Mouse (Mus musculus) CH12.LX (cell line): Measurements from ENCODE around the gene Pate2.

ENCODE experiments used
- BHLHE40 ChIP-seq: IDR thresholded peaks from 2 replicates; pipeline ENCODE4 v1.6.1; 2011; ENCODE audit warnings: mild to moderate bottlenecking, low read depth, low read length, improper control_type of control experiment
- CHD1 ChIP-seq: IDR thresholded peaks from 2 replicates; pipeline ENCODE4 v1.6.1; 2012; ENCODE audit warnings: low read depth, low read length, improper control_type of control experiment, inconsistent platforms
- CTCF ChIP-seq, 2 experiments: IDR thresholded peaks in 1 of 2; conservative IDR thresholded peaks in 1 of 2; 2 replicates each; pipeline ENCODE4 v1.5.1; 2011 to 2012; ENCODE audit warnings: low read depth in 2 of 2, low read length in 2 of 2, improper control_type of control experiment in 1 of 2, inconsistent platforms in 1 of 2, mild to moderate bottlenecking in 1 of 2, moderate library complexity in 1 of 2
- E2F4 ChIP-seq: IDR thresholded peaks from 2 replicates; pipeline ENCODE4 v1.6.1; 2011; ENCODE audit warnings: low read depth, low read length, improper control_type of control experiment; ENCODE audit not compliant: insufficient replicate concordance
- ELF1 ChIP-seq: IDR thresholded peaks from 2 replicates; pipeline ENCODE4 v1.6.1; 2014; ENCODE audit warnings: low read depth, mild to moderate bottlenecking, inconsistent platforms, low read length, improper control_type of control experiment
- EP300 ChIP-seq: IDR thresholded peaks from 2 replicates; pipeline ENCODE4 v1.6.1; 2011; ENCODE audit warnings: low read length, improper control_type of control experiment
- MAX ChIP-seq: IDR thresholded peaks from 2 replicates; pipeline ENCODE4 v1.6.1; 2011; ENCODE audit warnings: low read length, improper control_type of control experiment
- MEF2A ChIP-seq: IDR thresholded peaks from 2 replicates; pipeline ENCODE4 v1.6.1; 2014; ENCODE audit warnings: low read depth, mild to moderate bottlenecking, inconsistent platforms, low read length, improper control_type of control experiment, borderline replicate concordance
- MXI1 ChIP-seq: IDR thresholded peaks from 2 replicates; pipeline ENCODE4 v1.6.1; 2011; ENCODE audit warnings: mild to moderate bottlenecking, low read depth, low read length, improper control_type of control experiment
- NRF1 ChIP-seq: IDR thresholded peaks from 2 replicates; pipeline ENCODE4 v1.6.1; 2014; ENCODE audit warnings: low read depth, mild to moderate bottlenecking, inconsistent platforms, low read length, improper control_type of control experiment, moderate library complexity
- PAX5 ChIP-seq: IDR thresholded peaks from 2 replicates; pipeline ENCODE4 v1.6.1; 2012; ENCODE audit warnings: low read length, inconsistent platforms, mixed read lengths
- POLR2A ChIP-seq: IDR thresholded peaks from 2 replicates; pipeline ENCODE4 v1.6.1; 2011; ENCODE audit warnings: low read depth, mild to moderate bottlenecking, improper control_type of control experiment, low read length
- ZC3H11A ChIP-seq: IDR thresholded peaks from 2 replicates; pipeline ENCODE4 v1.6.1; 2012; ENCODE audit warnings: low read depth, mild to moderate bottlenecking, inconsistent platforms, low read length, improper control_type of control experiment

GRCm38 (mm10) chr9:35556494-35557102 is 13.5 kb upstream of the Pate2 start:
- no peak for TF ChIP-seq BHLHE40
- no peak for TF ChIP-seq ELF1
- no peak for TF ChIP-seq CTCF (conservative IDR thresholded peaks at IDR 0.05 in 1 of 2, IDR thresholded peaks at IDR 0.05 in 1 of 2; ENCODE audit: low read depth in 2 of 2, low read length in 2 of 2)
- no peak for TF ChIP-seq MXI1
- TF ChIP-seq POLR2A, result no peak
- no peak for TF ChIP-seq MEF2A
- TF ChIP-seq MAX, result no peak
- no peak for TF ChIP-seq EP300
- TF ChIP-seq E2F4, result no peak
- no peak for TF ChIP-seq PAX5
- TF ChIP-seq CHD1, result no peak
- no peak for TF ChIP-seq ZC3H11A
- no peak for TF ChIP-seq NRF1
